Mouse (Mus musculus) 416B (cell line): ENCODE data around the gene Kncn.

Source experiments
- DNase-seq: peaks from one replicate; pipeline ENCODE4 v3.0.0; 2011; ENCODE audit warnings: low read depth

The Kncn gene

DNA sequence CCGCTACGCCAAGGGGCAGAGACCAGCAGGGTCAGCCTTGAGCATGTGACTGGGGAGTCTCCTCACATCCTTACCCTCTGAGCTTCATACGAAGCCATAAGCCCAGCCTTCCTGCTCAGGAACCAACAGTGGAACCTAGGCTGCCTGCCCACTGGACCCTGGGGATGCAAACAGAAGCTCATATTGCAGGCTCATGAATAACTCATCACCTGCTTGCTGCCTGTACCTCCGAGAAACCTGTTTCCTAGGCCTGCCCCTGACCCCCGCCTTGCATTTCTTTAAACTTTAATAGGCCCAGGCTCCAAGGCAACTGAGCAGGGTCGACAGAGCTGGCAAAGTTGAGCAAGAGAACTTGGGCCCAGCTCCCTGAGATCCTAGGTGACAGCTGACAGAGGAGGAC lies at the start of gene Kncn:
Kncn (plus strand) TSS at position 379 of the 400 bp plus-strand sequence.
- no peak for DNase-seq

DNA sequence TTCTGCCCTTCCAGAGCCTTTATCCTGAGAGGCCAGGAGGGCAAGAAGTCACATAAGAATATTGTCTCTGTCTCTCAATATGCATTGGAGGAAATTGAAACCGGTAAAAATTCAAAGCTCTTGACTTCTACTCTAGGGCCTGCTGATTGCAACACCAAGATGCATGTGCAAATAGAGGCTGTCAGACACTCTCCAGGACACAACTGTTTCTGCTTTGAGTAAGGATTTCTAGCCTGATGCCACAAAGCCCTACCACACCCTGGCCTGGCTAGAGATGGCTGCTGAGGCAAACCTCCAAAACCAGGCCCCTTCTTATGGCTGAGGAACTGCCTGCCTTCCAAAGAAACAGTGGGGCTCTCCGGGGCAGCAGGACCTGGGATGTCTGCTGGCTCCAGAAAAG lies 48.6 kb upstream of the Kncn start:
- peak; percentile 33 for DNase-seq

DNA sequence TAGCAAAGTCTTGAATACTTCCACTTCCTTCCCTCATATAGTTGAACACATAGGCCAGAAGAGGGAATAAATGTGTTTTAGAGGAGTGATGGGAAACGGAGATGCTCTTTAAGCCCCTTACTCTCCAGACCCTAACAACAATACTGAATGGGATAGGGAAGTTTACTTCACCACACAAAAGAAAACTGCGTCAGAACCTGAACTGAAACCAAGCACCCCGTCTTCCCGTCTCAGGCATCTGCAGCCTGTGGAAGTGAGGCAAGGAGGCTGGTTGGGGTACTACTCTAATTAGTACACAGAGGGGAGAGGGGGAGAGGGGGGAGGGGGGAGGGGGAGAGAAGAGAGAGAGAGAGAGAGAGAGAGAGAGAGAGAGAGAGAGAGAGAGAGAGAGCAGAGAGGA lies 46.0 kb upstream of the Kncn start:
- DNase-seq, result no peak

DNA sequence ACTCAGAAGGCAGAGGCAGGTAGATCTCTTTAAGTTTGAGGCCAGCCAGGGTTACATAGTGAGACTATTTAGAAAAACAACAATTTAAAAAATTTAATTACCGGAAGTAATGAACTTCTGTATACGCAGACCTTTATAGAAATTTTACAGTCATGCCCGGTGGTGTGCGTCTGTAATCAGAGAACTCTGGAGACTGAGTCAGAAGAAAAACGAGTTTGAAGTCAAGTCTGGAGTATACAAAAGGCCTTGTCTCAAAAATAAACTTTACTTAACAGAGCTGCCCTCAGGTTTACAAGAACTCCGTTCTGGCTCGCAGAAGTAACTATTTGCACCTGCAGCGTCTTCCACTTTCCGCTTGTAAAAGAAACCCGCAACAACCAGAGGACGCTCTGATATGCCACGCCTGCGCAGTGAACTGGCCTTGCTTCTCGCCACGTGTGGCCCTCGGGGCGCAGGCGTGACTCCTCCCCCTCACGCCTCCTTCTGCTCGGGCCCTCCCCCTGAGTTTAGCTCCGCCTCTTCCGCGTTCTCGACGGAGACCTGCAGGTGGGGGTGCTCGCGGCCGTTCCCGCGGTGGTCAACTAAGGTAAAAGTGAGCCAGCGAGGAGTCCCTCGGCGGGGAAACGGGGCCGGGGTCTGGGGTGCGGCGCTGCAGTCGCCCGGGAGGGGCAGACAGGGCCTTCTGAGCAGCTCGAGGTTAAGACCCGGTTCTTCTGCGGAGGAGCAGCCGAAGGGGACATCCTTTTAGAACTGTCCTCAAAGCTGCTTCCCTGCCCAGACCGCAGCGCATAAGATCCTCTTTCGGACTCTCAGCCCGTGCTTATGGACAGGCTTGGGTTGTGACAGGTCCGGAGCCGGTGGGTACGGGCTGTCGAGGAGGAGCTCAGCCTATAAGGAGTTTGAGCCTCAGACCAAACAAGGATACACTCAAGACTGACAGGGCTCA lies 45.2 kb upstream of the Kncn start, which contains the start of gene Mknk1:
Mknk1 (plus strand) TSS at position 503 of the 946 bp plus-strand sequence.
- DNase-seq, result peak; percentile 96

- DNase-seq, result peak; percentile 15
Observed at GRCm38 (mm10) chr4:115839956-115840355, 44.2 kb upstream of the Kncn start.

DNA sequence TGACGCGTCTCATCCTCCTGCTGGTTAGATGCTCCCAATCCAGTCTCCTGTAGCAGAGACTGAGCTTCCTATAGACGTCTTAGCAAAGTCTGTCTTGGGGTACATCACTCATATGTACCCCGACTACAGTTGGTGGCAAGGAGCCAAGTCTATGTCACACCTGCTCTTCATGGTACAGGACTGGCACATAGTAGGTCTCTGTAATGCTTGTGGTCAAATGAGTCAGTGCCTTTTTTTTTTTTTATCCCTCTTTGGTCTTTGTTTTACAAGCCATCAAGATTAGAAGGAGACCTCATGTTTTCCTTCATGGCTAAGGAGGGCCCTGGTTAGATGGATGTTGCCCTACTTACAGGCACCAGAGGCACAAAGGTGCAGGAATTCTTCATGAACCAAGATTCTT lies 43.4 kb upstream of the Kncn start:
- no peak for DNase-seq

- DNase-seq, result no peak
Observed at GRCm38 (mm10) chr4:115846656-115847055, 37.5 kb upstream of the Kncn start.

DNA sequence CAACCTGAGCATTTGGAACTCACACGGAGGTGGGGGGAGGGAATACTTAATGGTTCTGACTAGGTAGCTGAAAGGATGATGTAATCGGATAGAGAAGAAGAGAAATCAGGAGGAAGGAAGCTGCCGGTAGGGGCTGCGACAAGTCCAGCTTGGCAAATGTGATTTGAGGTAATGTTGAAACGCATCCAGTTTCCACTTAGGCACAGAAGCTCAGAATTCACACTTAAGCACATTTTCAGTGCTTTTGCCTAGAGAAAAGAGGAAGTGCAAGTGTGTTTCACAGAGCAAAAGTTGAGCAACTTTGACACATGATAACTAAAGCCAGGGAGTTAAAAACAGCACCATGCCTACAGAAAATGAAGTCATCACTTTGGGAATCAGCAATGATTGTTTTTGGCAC lies 36.8 kb upstream of the Kncn start:
- peak; percentile 98 for DNase-seq

DNA sequence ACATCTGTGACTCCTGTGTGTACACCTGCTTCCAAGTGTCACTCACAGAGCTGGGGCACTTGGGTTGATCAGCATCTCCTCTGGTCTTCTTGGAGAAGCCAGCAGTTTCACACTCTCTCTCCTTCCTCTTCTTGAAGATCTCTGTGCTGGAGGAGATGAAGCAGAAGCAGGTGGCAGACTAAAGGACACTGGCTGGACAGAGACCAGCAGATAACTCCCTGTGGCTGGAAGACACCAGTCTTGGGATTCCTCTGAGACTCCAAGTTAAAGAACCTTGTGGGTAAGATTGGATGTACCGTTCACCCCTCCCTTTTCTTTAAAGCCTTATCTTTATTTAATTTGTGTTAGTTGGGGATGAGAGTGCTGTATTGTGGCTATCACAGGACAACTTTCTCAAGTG lies 36.1 kb upstream of the Kncn start:
- DNase-seq, result peak; percentile 12

DNA sequence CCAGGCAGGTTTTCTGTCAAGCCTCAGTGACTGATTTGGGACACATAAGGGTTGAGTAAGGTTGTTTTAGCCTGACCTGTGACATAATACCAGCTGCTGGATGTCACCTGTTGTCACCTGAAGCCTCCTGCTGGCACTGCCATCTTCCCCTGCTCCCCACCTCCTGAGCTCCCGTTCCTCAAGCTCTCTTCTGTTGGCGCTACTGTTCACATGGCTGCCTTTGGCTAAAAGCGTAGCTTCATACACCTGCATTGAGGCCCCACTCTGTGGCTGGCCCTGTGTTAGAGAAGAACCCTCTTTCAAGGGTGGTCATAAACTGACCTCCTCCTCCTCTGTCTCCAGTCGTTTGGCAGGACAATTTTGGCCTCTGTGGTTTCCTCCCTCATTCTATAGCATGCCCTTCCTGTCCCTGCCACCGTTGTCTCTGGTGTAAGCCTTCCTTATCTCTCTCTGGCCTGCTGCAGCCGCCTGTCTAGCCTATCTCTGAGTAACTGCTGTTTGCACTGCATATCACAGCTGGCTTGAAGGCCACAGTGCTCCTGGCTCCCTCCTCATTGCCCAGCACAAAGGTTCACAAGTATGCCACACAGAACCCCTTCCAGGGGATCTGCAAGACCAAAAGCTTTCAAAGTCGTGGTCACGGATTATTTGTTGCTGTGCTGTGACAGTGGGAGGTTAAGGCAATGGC lies 35.1 kb upstream of the Kncn start:
- DNase-seq, result peak; percentile 98

- peak; percentile 35 for DNase-seq
Observed at GRCm38 (mm10) chr4:115850111-115850510, 34.1 kb upstream of the Kncn start.

DNA sequence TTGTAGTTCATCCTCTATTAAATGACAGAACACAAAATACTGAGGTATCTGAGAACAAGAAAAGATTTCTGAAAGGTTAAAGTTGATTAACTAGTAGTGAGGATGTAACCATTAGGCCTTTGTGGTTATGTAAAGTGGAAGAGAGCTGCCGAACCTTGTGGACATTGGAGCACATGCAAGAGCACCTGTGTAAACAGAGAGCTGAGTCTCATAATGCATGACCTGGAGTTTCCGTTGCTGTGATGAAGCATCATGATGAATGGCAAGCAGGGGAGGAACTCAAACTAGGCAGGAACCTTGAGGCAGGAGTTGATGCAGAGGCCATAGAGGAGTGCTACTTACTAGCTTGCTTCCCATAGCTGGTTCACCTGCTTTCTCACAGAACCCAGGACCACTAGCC lies 33.6 kb upstream of the Kncn start:
- DNase-seq, result peak; percentile 51

DNA sequence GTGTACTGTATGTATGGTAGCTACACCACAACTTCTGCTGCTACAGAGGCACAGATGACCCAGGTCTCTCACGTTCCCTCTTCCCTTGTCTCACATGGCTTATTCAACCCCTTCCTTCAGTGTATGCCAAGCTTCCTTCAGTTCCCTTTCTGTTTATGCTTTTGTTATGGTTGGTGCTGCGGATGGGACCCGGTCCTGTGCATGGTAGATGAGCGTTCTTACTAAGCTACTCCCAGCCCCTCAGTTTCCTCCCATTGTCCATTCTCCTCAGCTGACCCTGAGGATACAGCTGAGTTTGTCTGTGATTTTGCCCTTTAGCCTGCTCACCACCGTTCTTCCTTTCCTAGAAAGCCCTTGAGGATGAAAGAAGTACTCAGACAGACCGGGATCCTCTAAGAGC lies 32.6 kb upstream of the Kncn start:
- no peak for DNase-seq

DNA sequence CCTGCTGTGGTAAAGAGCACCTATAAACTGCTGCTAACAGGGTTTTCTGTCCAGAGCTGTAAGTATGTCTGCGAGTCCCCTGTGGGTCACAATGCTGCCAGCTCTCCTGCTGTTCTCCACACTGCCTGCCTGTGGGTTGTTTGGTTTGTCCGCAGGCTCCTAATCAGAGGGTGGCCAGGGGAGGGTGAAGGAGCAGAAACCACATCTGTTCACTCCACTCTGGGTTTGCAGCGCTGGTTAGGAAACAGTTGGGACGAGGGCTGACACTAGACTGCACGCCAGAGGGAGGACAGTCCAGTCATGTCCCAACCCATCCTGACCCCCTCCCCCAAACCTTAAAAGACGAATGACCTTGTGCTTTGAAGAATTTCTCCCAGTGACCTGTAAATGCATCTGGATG lies 29.1 kb upstream of the Kncn start:
- DNase-seq, result peak; percentile 34

- DNase-seq, result no peak
Observed at GRCm38 (mm10) chr4:115855609-115856008, 28.6 kb upstream of the Kncn start.

- no peak for DNase-seq
Observed at GRCm38 (mm10) chr4:115856282-115856681, 27.9 kb upstream of the Kncn start.

- peak; percentile 77 for DNase-seq
Observed at GRCm38 (mm10) chr4:115857293-115857883, 26.8 kb upstream of the Kncn start.

GRCm38 (mm10) chr4:115863352-115863751 lies 20.8 kb upstream of the Kncn start:
- no peak for DNase-seq

DNA sequence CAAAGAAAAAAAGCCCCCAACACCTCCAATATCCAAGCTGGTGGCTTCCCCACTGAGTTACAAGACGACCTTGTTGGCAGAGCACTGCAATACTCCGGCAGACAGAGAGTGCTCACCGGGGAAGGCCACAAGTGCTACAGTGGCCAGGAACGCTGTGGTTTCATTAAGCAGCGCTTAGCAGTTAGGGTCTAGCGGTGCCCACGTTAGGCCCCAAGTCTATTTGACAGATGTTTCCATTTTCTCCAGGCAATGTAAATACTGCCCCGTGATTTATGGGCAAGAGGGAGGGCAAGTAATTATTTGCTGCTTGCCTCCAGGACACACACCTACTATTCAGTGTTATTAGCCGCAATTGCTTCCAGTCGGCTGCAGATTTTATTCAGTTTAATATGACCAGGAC lies 20.3 kb upstream of the Kncn start:
- DNase-seq, result no peak

DNA sequence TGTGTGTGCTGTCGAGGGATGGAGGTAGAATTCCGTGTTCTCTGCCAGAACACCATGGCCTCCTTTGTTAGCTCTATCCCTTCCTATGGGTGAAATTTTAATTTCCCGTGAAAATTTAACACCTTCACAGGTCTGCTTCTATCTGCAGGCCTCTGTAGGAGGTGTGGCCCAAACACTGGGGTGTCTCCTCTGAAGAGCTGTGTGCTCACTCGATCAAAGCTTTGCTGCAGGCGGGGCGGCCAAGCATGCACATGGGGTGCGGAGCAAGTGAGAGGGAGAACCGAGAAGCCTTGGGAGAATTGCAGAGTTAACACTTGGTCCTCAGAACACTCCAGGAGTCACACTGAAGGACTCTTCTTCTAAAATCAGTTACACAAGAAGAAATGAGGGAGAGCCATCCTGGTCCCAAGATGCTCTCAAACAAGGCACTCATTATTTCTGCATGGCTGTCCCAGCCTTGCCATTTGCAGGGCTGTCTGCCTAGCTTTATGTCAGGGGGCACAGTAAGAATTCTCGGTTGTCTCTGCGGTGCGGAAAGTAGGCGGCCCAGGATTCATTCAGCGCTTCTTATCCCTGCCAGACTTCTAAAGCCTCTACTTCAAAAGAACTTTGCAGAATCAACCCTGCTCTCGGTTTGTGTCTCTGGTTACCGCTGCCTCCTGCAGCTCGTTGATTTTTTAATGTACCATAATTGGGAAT lies 14.5 kb upstream of the Kncn start:
- no peak for DNase-seq

DNA sequence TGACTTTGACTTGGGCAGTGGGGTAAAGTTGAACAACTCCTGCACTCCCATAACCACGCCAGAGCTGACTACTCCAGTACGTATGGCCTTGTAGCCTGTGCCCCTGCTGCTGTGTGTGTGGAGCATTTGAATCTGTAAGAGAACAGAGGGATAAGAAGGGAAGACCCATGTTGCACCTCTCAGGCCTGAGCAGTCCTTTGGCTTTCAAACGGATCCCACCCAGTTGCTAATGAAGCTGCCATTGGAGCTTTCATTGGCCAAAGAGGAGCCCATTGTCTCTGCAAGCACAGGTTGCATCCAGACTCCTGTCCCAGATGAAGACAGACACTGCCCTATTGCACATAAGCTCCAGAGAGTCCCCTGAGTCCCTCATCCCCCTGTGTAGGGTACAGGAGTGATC lies 11.0 kb upstream of the Kncn start:
- no peak for DNase-seq

DNA sequence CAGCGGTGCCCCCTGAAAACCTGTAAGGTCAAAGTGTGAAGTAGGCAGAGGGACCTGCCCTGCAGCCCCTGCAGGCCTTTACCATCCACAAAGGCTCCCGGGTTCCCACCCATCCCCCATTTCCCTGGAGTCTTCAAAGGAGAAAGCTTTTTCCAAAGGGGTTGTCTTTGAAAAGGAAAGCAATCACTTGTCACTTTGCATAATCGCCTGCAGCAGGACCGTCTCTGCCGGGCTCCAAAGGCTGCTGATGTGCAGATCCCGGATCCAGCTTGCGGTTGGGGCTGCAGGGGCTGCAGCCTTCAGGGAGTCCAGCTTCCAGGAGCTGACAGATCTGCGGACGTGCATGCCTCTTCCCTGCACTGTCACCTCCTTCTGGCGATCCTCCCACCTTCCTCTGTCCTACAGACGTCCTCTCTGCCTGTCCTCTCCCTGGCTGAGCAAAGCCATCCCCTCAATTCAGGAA lies 6.0 kb upstream of the Kncn start:
- no peak for DNase-seq
